Mouse (Mus musculus): ENCODE data around the gene Il21r. TPM values are rescaled to one million over a fixed set of nuclear protein-coding genes. Genes with fewer than 3 reads are reported as not detected.

Il21r gene
- 3.3 TPM in 2 replicates for total RNA-seq (2017)

- peak; percentile 78 for ATAC-seq (replicated peaks; ENCODE audit: low read depth, poor library complexity, severe bottlenecking)
These were observed at the start of gene Il21r for GRCm38 (mm10) chr7:125603185-125603631. Gene Il21r (plus strand): TSS chr7:125603429.

GRCm38 (mm10) chr7:125553653-125554428, 49.4 kb upstream of the Il21r start:
- ATAC-seq (replicated peaks; ENCODE audit: low read depth, poor library complexity, severe bottlenecking), result no peak

- ATAC-seq (replicated peaks; ENCODE audit: low read depth, poor library complexity, severe bottlenecking), result no peak
These were observed 48.6 kb upstream of the Il21r start for GRCm38 (mm10) chr7:125554456-125555114.

GRCm38 (mm10) chr7:125555351-125555872, 47.8 kb upstream of the Il21r start:
- peak; percentile 48 for ATAC-seq (replicated peaks; ENCODE audit: low read depth, poor library complexity, severe bottlenecking)

GRCm38 (mm10) chr7:125556096-125556495, 47.1 kb upstream of the Il21r start:
- peak; percentile 13 for ATAC-seq (replicated peaks; ENCODE audit: low read depth, poor library complexity, severe bottlenecking)

- ATAC-seq (replicated peaks; ENCODE audit: low read depth, poor library complexity, severe bottlenecking), result no peak
These were observed 46.4 kb upstream of the Il21r start for GRCm38 (mm10) chr7:125556865-125557264.

- no peak for ATAC-seq (replicated peaks; ENCODE audit: low read depth, poor library complexity, severe bottlenecking)
These were observed 44.8 kb upstream of the Il21r start for GRCm38 (mm10) chr7:125558401-125558945.

- ATAC-seq (replicated peaks; ENCODE audit: low read depth, poor library complexity, severe bottlenecking), result no peak
These were observed 44.2 kb upstream of the Il21r start for GRCm38 (mm10) chr7:125558997-125559396.

GRCm38 (mm10) chr7:125559537-125559936, 43.7 kb upstream of the Il21r start:
- ATAC-seq (replicated peaks; ENCODE audit: low read depth, poor library complexity, severe bottlenecking), result no peak

- ATAC-seq (replicated peaks; ENCODE audit: low read depth, poor library complexity, severe bottlenecking), result no peak
These were observed 43.0 kb upstream of the Il21r start for GRCm38 (mm10) chr7:125560146-125560785.

- peak; percentile 75 for ATAC-seq (replicated peaks; ENCODE audit: low read depth, poor library complexity, severe bottlenecking)
These were observed 42.0 kb upstream of the Il21r start for GRCm38 (mm10) chr7:125561085-125561690.

- no peak for ATAC-seq (replicated peaks; ENCODE audit: low read depth, poor library complexity, severe bottlenecking)
These were observed 40.8 kb upstream of the Il21r start for GRCm38 (mm10) chr7:125562413-125562812.

- no peak for ATAC-seq (replicated peaks; ENCODE audit: low read depth, poor library complexity, severe bottlenecking)
These were observed 40.1 kb upstream of the Il21r start for GRCm38 (mm10) chr7:125563093-125563492.

- ATAC-seq (replicated peaks; ENCODE audit: low read depth, poor library complexity, severe bottlenecking), result no peak
These were observed 38.8 kb upstream of the Il21r start for GRCm38 (mm10) chr7:125564316-125565024.

- no peak for ATAC-seq (replicated peaks; ENCODE audit: low read depth, poor library complexity, severe bottlenecking)
These were observed 37.5 kb upstream of the Il21r start for GRCm38 (mm10) chr7:125565516-125566285.

- ATAC-seq (replicated peaks; ENCODE audit: low read depth, poor library complexity, severe bottlenecking), result no peak
These were observed 36.8 kb upstream of the Il21r start for GRCm38 (mm10) chr7:125566420-125566819.

- no peak for ATAC-seq (replicated peaks; ENCODE audit: low read depth, poor library complexity, severe bottlenecking)
These were observed 34.3 kb upstream of the Il21r start for GRCm38 (mm10) chr7:125568888-125569287.

- ATAC-seq (replicated peaks; ENCODE audit: low read depth, poor library complexity, severe bottlenecking), result no peak
These were observed 31.3 kb upstream of the Il21r start for GRCm38 (mm10) chr7:125571891-125572290.

GRCm38 (mm10) chr7:125572737-125573136, 30.5 kb upstream of the Il21r start:
- no peak for ATAC-seq (replicated peaks; ENCODE audit: low read depth, poor library complexity, severe bottlenecking)
